Mouse (Mus musculus) spleen, adult 2 months (tissue): Measurements from ENCODE around the gene Armc8. TPM values are rescaled to one million over a fixed set of nuclear protein-coding genes. Genes with fewer than 3 reads are reported as not detected.

Experiments used
- DNase-seq, 2 experiments: peaks; one replicate each; pipeline versions ENCODE4 v3.0.0 to v3.0.0-alpha.2; 2012 to 2021; ENCODE audit warnings: low spot score in 2 of 2, low read depth in 1 of 2
- H3K27ac ChIP-seq: fragments of 200-500 bp; 2 replicates; pipeline ENCODE4 v1.5.1; 2012; ENCODE audit warnings: low read length, inconsistent platforms; ENCODE audit not compliant: insufficient read depth
- H3K27me3 ChIP-seq: fragments of 200-500 bp; 2 replicates; pipeline ENCODE4 v1.6.1; 2012; ENCODE audit warnings: mild to moderate bottlenecking, moderate library complexity, low read length, inconsistent platforms; ENCODE audit not compliant: control insufficient read depth, insufficient read depth
- H3K36me3 ChIP-seq: fragments of 200-500 bp; 2 replicates; pipeline ENCODE4 v1.6.1; 2012; ENCODE audit warnings: mild to moderate bottlenecking, low read length, inconsistent platforms; ENCODE audit not compliant: control insufficient read depth, insufficient read depth
- H3K4me1 ChIP-seq: fragments of 200-500 bp; 2 replicates; pipeline ENCODE4 v1.6.1; 2011; ENCODE audit warnings: inconsistent platforms; ENCODE audit not compliant: control insufficient read depth, insufficient read depth, insufficient read length
- H3K4me3 ChIP-seq: fragments of 200-500 bp; 2 replicates; pipeline ENCODE4 v1.5.1; 2011; ENCODE audit warnings: mild to moderate bottlenecking, inconsistent platforms; ENCODE audit not compliant: insufficient read depth, insufficient read length; ENCODE audit errors: extremely low read depth
- CTCF ChIP-seq: fragments of 200-500 bp; IDR thresholded peaks from 2 replicates; pipeline ENCODE4 v1.5.1; 2011; ENCODE audit warnings: mild to moderate bottlenecking, inconsistent platforms; ENCODE audit not compliant: insufficient read depth, insufficient read length, insufficient replicate concordance; ENCODE audit errors: extremely low read depth
- POLR2A ChIP-seq: fragments of 200-500 bp; IDR thresholded peaks from 2 replicates; pipeline ENCODE4 v1.6.1; 2011; ENCODE audit warnings: low read depth, low read length, inconsistent platforms
- WGBS: fragments of 180-500 bp; shearing (Covaris S2); methylation state at CpG from one replicate; pipeline ENCODE4 v1.1.7; 2018; 5-methylcytosine and 5-hydroxymethylcytosine counted together
- polyA plus RNA-seq: library from polyadenylated mRNA; depleted of rRNA; stranded (reverse); fragments of >200 nt; gene quantifications from 2 replicates; pipeline ENCODE4 v1.2.3, GENCODE M21; 2012

The Armc8 gene
- polyA plus RNA-seq, 1 experiment, result 7.2 TPM

- Histone ChIP-seq H3K4me1 (0 out of 2 replicates have a peak, but pooled peaks cover 2% of the 10 kb centered on the region), H3K27me3 (peaks cover 5% of the 10 kb centered on the region), H3K4me3 (peak within 1 kb of the TSS; percentile 59), H3K27ac (peak within 1 kb of the TSS; percentile 61), H3K36me3 (no peaks in the 10 kb centered on the region)
- TF ChIP-seq CTCF (no peak), POLR2A (no peak)
- WGBS, result 15% methylated on average over 27 of the region's 27 CpGs
- no peak for DNase-seq
Observed at GRCm38 (mm10) chr9:99437031-99437764, 131.5 kb downstream of the Armc8 start, which contains the start of gene Mras. Gene Mras (minus strand): TSS chr9:99437381.

GRCm38 (mm10) chr9:99436182-99437030 lies 132.3 kb downstream of the Armc8 start:
- no peak for TF ChIP-seq CTCF
- TF ChIP-seq POLR2A, result no peak
- H3K27ac ChIP-seq, result peak overlapping the region; percentile 61
- 3% methylated on average over 69 of the region's 86 CpGs for WGBS

GRCm38 (mm10) chr9:99435619-99436181 lies 133.0 kb downstream of the Armc8 start:
- TF ChIP-seq POLR2A (no peak), CTCF (no peak)
- Histone ChIP-seq H3K4me1 (0 out of 2 replicates have a peak, but pooled peaks cover 2% of the 10 kb centered on the region), H3K4me3 (peak overlapping the region; percentile 56), H3K27ac (0 out of 2 replicates have a peak overlapping the region, but pooled peaks have one; percentile 28), H3K27me3 (peaks cover 5% of the 10 kb centered on the region), H3K36me3 (no peaks in the 10 kb centered on the region)
- no peak for DNase-seq
- 64% methylated on average over 16 of the region's 16 CpGs for WGBS

More at GRCm38 (mm10) chr9:99436182-99437030, 132.3 kb downstream of the Armc8 start:
- H3K27me3 ChIP-seq, result peaks cover 5% of the 10 kb centered on the region
- 0 out of 2 replicates have a peak, but pooled peaks cover 2% of the 10 kb centered on the region for H3K4me1 ChIP-seq
- peak overlapping the region; percentile 59 for H3K4me3 ChIP-seq
- no peaks in the 10 kb centered on the region for H3K36me3 ChIP-seq
- peak in 1 of 2 experiments; percentile 11 for DNase-seq

- no peak for TF ChIP-seq CTCF
- no peak for TF ChIP-seq POLR2A
- H3K4me3 ChIP-seq, result no peak overlapping the region; the same call in 1 of the 2 replicates
- DNase-seq, result no peak
- 79% methylated on average over 14 of the region's 14 CpGs for WGBS
- peaks cover 5% of the 10 kb centered on the region for H3K27me3 ChIP-seq
- 0 out of 2 replicates have a peak overlapping the region, but pooled peaks have one; percentile 28 for H3K27ac ChIP-seq
- 0 out of 2 replicates have a peak, but pooled peaks cover 2% of the 10 kb centered on the region for H3K4me1 ChIP-seq
- no peaks in the 10 kb centered on the region for H3K36me3 ChIP-seq
Observed at GRCm38 (mm10) chr9:99434892-99435618, 133.6 kb downstream of the Armc8 start.

GRCm38 (mm10) chr9:99432478-99432877 lies 136.2 kb downstream of the Armc8 start:
- WGBS, result 64% methylated on average over 4 of the region's 4 CpGs
- peaks cover 5% of the 10 kb centered on the region for H3K27me3 ChIP-seq
- no peak overlapping the region for H3K27ac ChIP-seq
- TF ChIP-seq CTCF (no peak), POLR2A (no peak)
- no peak overlapping the region for H3K4me3 ChIP-seq
- H3K36me3 ChIP-seq, result no peaks in the 10 kb centered on the region
- H3K4me1 ChIP-seq, result 0 out of 2 replicates have a peak, but pooled peaks cover 2% of the 10 kb centered on the region
- DNase-seq, result no peak

DNA sequence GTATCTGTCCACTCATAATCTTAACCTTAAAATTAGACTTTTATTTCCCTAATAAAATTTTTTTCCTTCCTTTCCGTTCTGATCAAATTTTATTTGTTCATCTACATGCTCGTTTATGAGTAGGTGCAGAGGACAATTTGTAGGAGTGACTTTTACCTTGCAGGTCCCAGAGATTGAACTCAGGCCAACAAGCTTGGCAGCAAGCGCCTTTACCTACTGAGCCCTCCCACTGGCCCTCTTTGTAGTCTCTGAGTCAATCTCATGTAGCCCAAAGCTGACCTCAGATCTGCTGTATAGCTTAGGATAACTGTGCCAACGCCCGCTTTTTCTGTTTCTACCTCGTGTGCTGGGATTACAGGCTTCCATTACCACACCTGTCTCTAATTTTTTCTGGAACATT lies 136.7 kb downstream of the Armc8 start:
- TF ChIP-seq POLR2A (no peak), CTCF (no peak)
- WGBS, result 83% methylated on average over 6 of the region's 6 CpGs
- DNase-seq, result no peak
- Histone ChIP-seq H3K36me3 (no peaks in the 10 kb centered on the region), H3K4me3 (no peak overlapping the region), H3K4me1 (no peaks in the 10 kb centered on the region), H3K27ac (no peak overlapping the region), H3K27me3 (peaks cover 5% of the 10 kb centered on the region)
